Mouse (Mus musculus): ENCODE data around the gene Tmem253. TPM values are rescaled to one million over a fixed set of nuclear protein-coding genes. Genes with fewer than 3 reads are reported as not detected.
A peak's percentile ranks its signal among the peaks of the same experiment; 100 is the strongest.

Gene Tmem253
- polyA plus RNA-seq, 1 experiment from 2014 or later, result 0.59 TPM

GRCm38 (mm10) chr14:52009841-52010240, 5.6 kb upstream of the Tmem253 start:
- 38% methylated on average over 6 of the region's 6 CpGs for WGBS
- Histone ChIP-seq H3K9me3 (replicated peaks) (no peaks in the 10 kb centered on the region), H3K9ac (peak overlapping the region; percentile 63), H3K36me3 (peaks cover 42% of the 10 kb centered on the region), H3K27me3 (no peaks in the 10 kb centered on the region), H3K4me1 (peaks cover 68% of the 10 kb centered on the region), H3K27ac (peak overlapping the region; percentile 99), H3K4me3 (peak overlapping the region; percentile 35), H3K4me2 (replicated peaks) (peak overlapping the region; percentile 66)
- no peak for ATAC-seq (ENCODE audit: low FRiP score)

GRCm38 (mm10) chr14:52010446-52011111, 4.9 kb upstream of the Tmem253 start:
- H3K9me3 ChIP-seq (replicated peaks), result no peaks in the 10 kb centered on the region
- WGBS, result under 1% methylated on average over 9 of the region's 9 CpGs
- ATAC-seq (ENCODE audit: low FRiP score), result peak; percentile 85
- H3K27me3 ChIP-seq, result no peaks in the 10 kb centered on the region
- H3K36me3 ChIP-seq, result peaks cover 35% of the 10 kb centered on the region
- peak overlapping the region; percentile 63 for H3K9ac ChIP-seq
- H3K4me1 ChIP-seq, result peaks cover 67% of the 10 kb centered on the region
- H3K4me3 ChIP-seq, result peak overlapping the region; percentile 35
- H3K27ac ChIP-seq, result peak overlapping the region; percentile 99
- peak overlapping the region; percentile 66 for H3K4me2 ChIP-seq (replicated peaks)

- H3K36me3 ChIP-seq, result peaks cover 24% of the 10 kb centered on the region
- no peaks in the 10 kb centered on the region for H3K27me3 ChIP-seq
- H3K9ac ChIP-seq, result no peak overlapping the region
- H3K27ac ChIP-seq, result peak overlapping the region; percentile 99
- peaks cover 70% of the 10 kb centered on the region for H3K4me1 ChIP-seq
- ATAC-seq (ENCODE audit: low FRiP score), result no peak
- WGBS, result 38% methylated on average over 1 of the region's 1 CpGs
- H3K4me3 ChIP-seq, result no peak overlapping the region
- H3K9me3 ChIP-seq (replicated peaks), result no peaks in the 10 kb centered on the region
- peak overlapping the region; percentile 66 for H3K4me2 ChIP-seq (replicated peaks)
Observed at GRCm38 (mm10) chr14:52011683-52012082, 3.8 kb upstream of the Tmem253 start.

- peak overlapping the region; percentile 98; the same call in 1 of the 2 replicates for H3K9ac ChIP-seq
- H3K4me2 ChIP-seq (replicated peaks), result peak overlapping the region; percentile 66
- H3K27ac ChIP-seq, result peak overlapping the region; percentile 99
- WGBS, result 67% methylated on average over 4 of the region's 4 CpGs
- H3K36me3 ChIP-seq, result peaks cover 20% of the 10 kb centered on the region
- peak overlapping the region; percentile 70 for H3K4me3 ChIP-seq
- H3K4me1 ChIP-seq, result peaks cover 72% of the 10 kb centered on the region
- no peaks in the 10 kb centered on the region for H3K9me3 ChIP-seq (replicated peaks)
- ATAC-seq (ENCODE audit: low FRiP score), result no peak
- H3K27me3 ChIP-seq, result no peaks in the 10 kb centered on the region
Observed at GRCm38 (mm10) chr14:52012085-52012484, 3.4 kb upstream of the Tmem253 start.

GRCm38 (mm10) chr14:52012553-52012952, 2.9 kb upstream of the Tmem253 start:
- H3K9ac ChIP-seq, result peak overlapping the region; percentile 98
- H3K9me3 ChIP-seq (replicated peaks), result no peaks in the 10 kb centered on the region
- H3K4me1 ChIP-seq, result peaks cover 72% of the 10 kb centered on the region
- H3K4me2 ChIP-seq (replicated peaks), result peak overlapping the region; percentile 66
- H3K36me3 ChIP-seq, result peaks cover 16% of the 10 kb centered on the region
- no peaks in the 10 kb centered on the region for H3K27me3 ChIP-seq
- 42% methylated on average over 5 of the region's 5 CpGs for WGBS
- ATAC-seq (ENCODE audit: low FRiP score), result no peak
- peak overlapping the region; percentile 70 for H3K4me3 ChIP-seq
- H3K27ac ChIP-seq, result peak overlapping the region; percentile 99

GRCm38 (mm10) chr14:52013021-52013610, 2.3 kb upstream of the Tmem253 start:
- H3K27me3 ChIP-seq, result no peaks in the 10 kb centered on the region
- H3K4me3 ChIP-seq, result peak overlapping the region; percentile 70
- no peaks in the 10 kb centered on the region for H3K9me3 ChIP-seq (replicated peaks)
- peaks cover 71% of the 10 kb centered on the region for H3K4me1 ChIP-seq
- peaks cover 14% of the 10 kb centered on the region for H3K36me3 ChIP-seq
- peak overlapping the region; percentile 66 for H3K4me2 ChIP-seq (replicated peaks)
- no peak for ATAC-seq (ENCODE audit: low FRiP score)
- peak overlapping the region; percentile 98 for H3K9ac ChIP-seq
- peak overlapping the region; percentile 99 for H3K27ac ChIP-seq
- WGBS, result 36% methylated on average over 8 of the region's 8 CpGs

GRCm38 (mm10) chr14:52013771-52014219, 1.7 kb upstream of the Tmem253 start:
- WGBS, result 3% methylated on average over 15 of the region's 24 CpGs
- H3K4me1 ChIP-seq, result peaks cover 70% of the 10 kb centered on the region
- 0 out of 2 replicates have a peak, but pooled peaks have one; percentile 3 for ATAC-seq (ENCODE audit: low FRiP score)
- no peaks in the 10 kb centered on the region for H3K27me3 ChIP-seq
- peak overlapping the region; percentile 98 for H3K9ac ChIP-seq
- H3K4me2 ChIP-seq (replicated peaks), result peak overlapping the region; percentile 66
- no peaks in the 10 kb centered on the region for H3K9me3 ChIP-seq (replicated peaks)
- H3K4me3 ChIP-seq, result peak overlapping the region; percentile 70
- peak overlapping the region; percentile 99 for H3K27ac ChIP-seq
- H3K36me3 ChIP-seq, result peaks cover 8% of the 10 kb centered on the region

- H3K27me3 ChIP-seq, result no peaks in the 10 kb centered on the region
- H3K36me3 ChIP-seq, result peaks cover 2% of the 10 kb centered on the region; the same call in 1 of the 2 replicates
- WGBS, result 0% methylated on average over 1 of the region's 80 CpGs
- peak overlapping the region; percentile 99 for H3K27ac ChIP-seq
- ATAC-seq (ENCODE audit: low FRiP score), result peak; percentile 8; the same call in 1 of the 2 replicates
- peaks cover 69% of the 10 kb centered on the region for H3K4me1 ChIP-seq
- peak overlapping the region; percentile 70 for H3K4me3 ChIP-seq
- H3K9ac ChIP-seq, result peak overlapping the region; percentile 98
- H3K9me3 ChIP-seq (replicated peaks), result no peaks in the 10 kb centered on the region
- peak overlapping the region; percentile 66 for H3K4me2 ChIP-seq (replicated peaks)
Observed at GRCm38 (mm10) chr14:52014271-52014760, 1.1 kb upstream of the Tmem253 start.

GRCm38 (mm10) chr14:52014761-52015311, 622 bp upstream of the Tmem253 start:
- Histone ChIP-seq H3K4me3 (peak overlapping the region; percentile 70), H3K9me3 (replicated peaks) (no peaks in the 10 kb centered on the region), H3K9ac (peak overlapping the region; percentile 98), H3K36me3 (no peaks in the 10 kb centered on the region), H3K27me3 (no peaks in the 10 kb centered on the region), H3K4me1 (peaks cover 64% of the 10 kb centered on the region), H3K4me2 (replicated peaks) (peak overlapping the region; percentile 66), H3K27ac (peak overlapping the region; percentile 99)
- under 1% methylated on average over 27 of the region's 28 CpGs for WGBS
- ATAC-seq (ENCODE audit: low FRiP score), result peak; percentile 20

- Histone ChIP-seq H3K27ac (no peak overlapping the region), H3K36me3 (no peaks in the 10 kb centered on the region), H3K4me1 (peaks cover 58% of the 10 kb centered on the region), H3K9ac (peak overlapping the region; percentile 98; the same call in 1 of the 2 replicates), H3K27me3 (no peaks in the 10 kb centered on the region), H3K4me3 (no peak overlapping the region), H3K4me2 (replicated peaks) (no peak overlapping the region), H3K9me3 (replicated peaks) (no peaks in the 10 kb centered on the region)
- no peak for ATAC-seq (ENCODE audit: low FRiP score)
- 76% methylated on average over 13 of the region's 13 CpGs for WGBS
Observed at GRCm38 (mm10) chr14:52016625-52017405, 1.4 kb downstream of the Tmem253 start.

- H3K4me2 ChIP-seq (replicated peaks), result no peak overlapping the region
- H3K27ac ChIP-seq, result no peak overlapping the region
- no peaks in the 10 kb centered on the region for H3K36me3 ChIP-seq
- H3K4me1 ChIP-seq, result peaks cover 53% of the 10 kb centered on the region
- WGBS, result 73% methylated on average over 4 of the region's 4 CpGs
- no peak overlapping the region for H3K4me3 ChIP-seq
- H3K27me3 ChIP-seq, result no peaks in the 10 kb centered on the region
- no peak for ATAC-seq (ENCODE audit: low FRiP score)
- H3K9me3 ChIP-seq (replicated peaks), result no peaks in the 10 kb centered on the region
- H3K9ac ChIP-seq, result no peak overlapping the region
Observed at GRCm38 (mm10) chr14:52017662-52018061, 2.2 kb downstream of the Tmem253 start.
